Mouse (Mus musculus) ZHBTc4 (cell line): Measurements from ENCODE around the gene Dstyk.
A peak's percentile ranks its signal among the peaks of the same experiment; 100 is the strongest.

Experiments used
- DNase-seq: peaks from one replicate; pipeline ENCODE4 v3.0.0-alpha.2; 2011; ENCODE audit warnings: low read depth, low spot score

Gene Dstyk

DNA sequence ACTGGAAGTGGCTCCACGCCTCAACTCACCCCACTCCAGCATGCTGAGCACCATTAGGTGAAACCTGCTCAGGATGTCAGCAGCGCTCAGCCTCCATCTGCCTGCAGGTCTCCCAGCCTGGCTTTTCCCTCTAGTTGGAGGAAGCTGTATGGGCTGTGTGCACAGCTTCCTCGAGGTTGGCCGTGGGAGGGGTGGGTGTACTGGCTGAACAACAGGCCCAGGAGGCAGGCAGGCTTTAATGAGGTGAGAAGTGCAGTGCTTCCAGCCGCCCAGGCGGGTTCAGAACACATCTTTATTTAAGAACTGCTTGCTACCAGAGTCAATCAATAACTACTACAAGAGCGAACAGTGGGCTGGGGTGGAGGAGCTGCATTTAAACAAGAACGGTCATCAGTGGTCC, 94.2 kb downstream of the Dstyk start:
- peak; percentile 40 for DNase-seq

- no peak for DNase-seq
These were observed 94.8 kb downstream of the Dstyk start for GRCm38 (mm10) chr1:132512106-132512505.

DNA sequence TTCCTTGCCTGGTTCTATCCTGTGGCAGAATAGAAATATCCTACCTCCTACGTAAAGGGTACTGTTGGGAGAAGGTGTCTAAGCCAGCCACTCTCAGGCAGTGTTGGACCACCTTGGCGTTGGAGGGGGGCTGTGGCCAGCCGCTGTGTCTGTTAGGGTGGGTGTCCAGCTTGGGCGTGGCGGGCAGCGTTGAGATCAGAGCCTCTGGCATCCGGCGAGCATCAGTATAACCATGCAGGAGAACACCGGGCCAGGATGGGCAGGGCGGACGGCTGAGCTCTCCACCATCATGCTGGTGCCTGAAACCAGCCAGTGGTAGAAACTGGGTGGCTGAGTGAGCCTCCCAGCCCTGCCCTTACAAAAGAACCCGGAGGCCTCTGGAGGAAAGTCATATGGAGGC, 98.0 kb downstream of the Dstyk start:
- no peak for DNase-seq
